Mouse (Mus musculus) limb, embryonic 10.5 days (tissue): ENCODE results near the gene Cwh43. TPM values are rescaled to one million over a fixed set of nuclear protein-coding genes. Genes with fewer than 3 reads are reported as not detected.

Source experiments
- DNase-seq: peaks from one replicate; pipeline ENCODE4 v3.0.0-alpha.2; 2017; ENCODE audit warnings: low spot score
- H3K27ac ChIP-seq: fragments of 300-500 bp; sonication (generic); 2 replicates; pipeline ENCODE4 v1.5.1; 2016; ENCODE audit warnings: mild to moderate bottlenecking
- H3K27me3 ChIP-seq: fragments of 300-500 bp; sonication (generic); 2 replicates; pipeline ENCODE4 v1.6.1; 2016; ENCODE audit warnings: low read depth, mild to moderate bottlenecking; ENCODE audit not compliant: poor library complexity, severe bottlenecking
- H3K36me3 ChIP-seq: fragments of 300-500 bp; sonication (generic); 2 replicates; pipeline ENCODE4 v1.6.1; 2016; ENCODE audit warnings: mild to moderate bottlenecking, moderate library complexity
- H3K4me1 ChIP-seq: fragments of 300-500 bp; sonication (generic); 2 replicates; pipeline ENCODE4 v1.6.1; 2016
- H3K4me3 ChIP-seq: fragments of 300-500 bp; sonication (generic); 2 replicates; pipeline ENCODE4 v1.5.1; 2016; ENCODE audit warnings: mild to moderate bottlenecking, moderate library complexity
- H3K9me3 ChIP-seq: fragments of 300-500 bp; sonication (generic); replicated peaks from 2 replicates; pipeline ENCODE4 v1.6.1; 2016; ENCODE audit warnings: mild to moderate bottlenecking
- WGBS: fragments of 180-500 bp; shearing (Covaris S2); methylation state at CpG from one replicate; pipeline ENCODE4 v1.1.7; 2016; 5-methylcytosine and 5-hydroxymethylcytosine counted together
- polyA plus RNA-seq: library from polyadenylated mRNA; unstranded; fragments of >200 nt; fragmentation: Nextera tagmentation; extraction: Ambion mirVana; gene quantifications from 2 replicates; pipeline ENCODE4 v1.2.1, GENCODE M21; 2016

The Cwh43 gene
- polyA plus RNA-seq, 1 experiment from 2014 or later, result not detected

DNA sequence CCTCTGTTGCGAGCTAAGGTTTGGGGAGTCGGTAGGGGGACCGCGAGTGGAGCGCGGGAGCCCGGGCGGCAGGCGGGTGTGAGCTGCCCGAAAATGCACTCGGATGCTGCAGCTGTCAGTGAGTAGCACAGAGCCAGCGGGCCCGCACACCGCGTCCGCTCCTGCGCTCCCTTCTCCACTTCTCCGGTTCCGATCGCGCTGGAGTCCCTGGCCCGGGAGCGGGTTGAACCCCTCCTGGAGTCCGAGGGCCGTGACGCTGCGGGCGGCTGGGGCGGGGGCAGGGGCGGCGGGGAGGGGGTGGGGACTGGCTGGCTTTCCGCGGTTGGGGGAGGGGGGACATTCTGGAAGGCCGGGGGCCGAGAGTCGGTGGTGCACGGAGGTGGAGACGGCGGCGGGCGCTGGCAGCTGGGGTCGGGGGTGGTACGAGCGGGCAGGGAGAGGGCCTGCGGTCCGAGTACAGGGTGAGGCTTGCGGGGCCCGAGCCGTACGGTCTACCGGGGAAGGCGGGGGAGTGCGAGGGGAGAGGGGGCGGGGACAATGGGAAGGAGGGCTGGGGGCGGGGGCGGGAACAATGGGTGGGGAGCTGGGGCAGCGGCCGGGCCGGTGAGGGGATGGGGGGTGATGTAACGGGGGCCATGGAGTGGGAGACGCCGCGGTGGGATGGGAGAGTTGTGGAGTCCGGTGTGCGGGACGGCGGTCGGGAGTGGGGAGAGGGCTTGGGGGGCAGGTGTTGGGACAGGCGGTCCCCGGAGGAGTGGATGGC, 85.4 kb downstream of the Cwh43 start:
- DNase-seq, result peak; percentile 81
- Histone ChIP-seq H3K27me3 (no peaks in the 10 kb centered on the region), H3K9me3 (no peaks in the 10 kb centered on the region), H3K27ac (peak overlapping the region; percentile 93), H3K4me1 (peaks cover 16% of the 10 kb centered on the region), H3K4me3 (peak overlapping the region; percentile 96), H3K36me3 (no peaks in the 10 kb centered on the region)
- WGBS, result under 1% methylated on average over 64 of the region's 70 CpGs

GRCm38 (mm10) chr5:73491837-73492720, 86.2 kb downstream of the Cwh43 start:
- WGBS, result under 1% methylated on average over 56 of the region's 59 CpGs
- Histone ChIP-seq H3K27me3 (no peaks in the 10 kb centered on the region), H3K36me3 (no peaks in the 10 kb centered on the region), H3K27ac (peak overlapping the region; percentile 93), H3K4me1 (peaks cover 16% of the 10 kb centered on the region), H3K4me3 (peak overlapping the region; percentile 96), H3K9me3 (no peaks in the 10 kb centered on the region)
- DNase-seq, result peak; percentile 89

GRCm38 (mm10) chr5:73497401-73497800, 91.5 kb downstream of the Cwh43 start:
- DNase-seq, result no peak
- 88% methylated on average over 3 of the region's 3 CpGs for WGBS
- Histone ChIP-seq H3K9me3 (no peaks in the 10 kb centered on the region), H3K4me1 (peaks cover 21% of the 10 kb centered on the region), H3K27me3 (no peaks in the 10 kb centered on the region), H3K27ac (no peak overlapping the region), H3K4me3 (no peak overlapping the region), H3K36me3 (peaks cover 3% of the 10 kb centered on the region)

GRCm38 (mm10) chr5:73498559-73498958, 92.7 kb downstream of the Cwh43 start:
- H3K4me1 ChIP-seq, result peaks cover 15% of the 10 kb centered on the region; the same call in 1 of the 2 replicates
- DNase-seq, result no peak
- no peaks in the 10 kb centered on the region for H3K9me3 ChIP-seq
- H3K4me3 ChIP-seq, result no peak overlapping the region
- 88% methylated on average over 8 of the region's 8 CpGs for WGBS
- no peak overlapping the region for H3K27ac ChIP-seq
- peaks cover 11% of the 10 kb centered on the region for H3K36me3 ChIP-seq
- no peaks in the 10 kb centered on the region for H3K27me3 ChIP-seq

DNA sequence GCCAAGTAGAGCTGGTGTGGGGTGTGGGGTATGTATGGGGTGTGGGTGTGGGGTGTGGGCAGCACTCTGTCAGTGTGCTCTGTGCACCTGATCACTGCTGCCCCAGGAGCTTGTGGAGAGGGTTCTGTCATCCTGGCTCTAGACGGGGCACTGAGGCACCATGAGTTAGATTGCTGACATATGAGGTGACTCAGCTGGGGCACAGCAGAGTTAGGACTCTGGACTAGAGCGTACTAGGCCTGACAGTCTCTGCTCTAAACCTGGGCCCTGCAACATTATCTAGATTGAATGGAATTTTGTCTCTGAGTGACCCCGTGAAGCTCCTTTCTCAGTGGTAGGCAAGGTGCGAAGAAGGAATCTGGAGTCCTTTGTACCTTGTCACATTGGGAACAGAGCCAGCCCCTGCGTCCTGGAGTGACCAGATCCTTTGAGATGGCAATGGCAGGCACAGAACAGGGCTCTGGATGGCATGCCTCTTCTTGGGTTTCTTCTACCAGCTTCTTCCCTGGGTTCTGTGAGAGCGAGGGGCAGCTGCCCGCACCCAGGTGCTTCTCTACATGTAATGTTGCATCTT, 95.1 kb downstream of the Cwh43 start:
- Histone ChIP-seq H3K27me3 (no peaks in the 10 kb centered on the region), H3K36me3 (peaks cover 13% of the 10 kb centered on the region), H3K27ac (no peak overlapping the region), H3K9me3 (no peaks in the 10 kb centered on the region), H3K4me3 (no peak overlapping the region), H3K4me1 (peaks cover 15% of the 10 kb centered on the region; the same call in 1 of the 2 replicates)
- 89% methylated on average over 7 of the region's 7 CpGs for WGBS
- DNase-seq, result no peak

DNA sequence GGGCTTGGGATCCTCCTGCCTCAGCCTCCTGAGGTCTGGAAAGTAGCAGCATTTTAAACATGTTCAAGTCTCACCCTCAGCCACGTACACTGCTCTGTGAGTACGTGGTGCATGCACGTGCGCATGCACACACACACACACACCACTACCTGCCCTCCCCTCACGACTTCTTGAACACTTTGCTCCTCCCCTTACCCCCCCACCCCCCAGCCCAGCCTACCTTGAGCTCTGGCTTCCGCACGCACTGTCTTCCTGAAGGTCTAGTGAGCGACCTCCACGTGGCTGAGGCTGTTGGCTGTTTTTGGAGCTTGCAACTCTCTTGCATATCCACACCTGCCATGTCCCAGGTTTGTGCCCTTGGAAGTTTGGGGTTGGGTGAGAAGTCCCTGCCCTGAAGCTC, 96.5 kb downstream of the Cwh43 start:
- Histone ChIP-seq H3K36me3 (peaks cover 13% of the 10 kb centered on the region), H3K9me3 (no peaks in the 10 kb centered on the region), H3K27me3 (no peaks in the 10 kb centered on the region), H3K4me3 (no peak overlapping the region), H3K27ac (no peak overlapping the region), H3K4me1 (peaks cover 15% of the 10 kb centered on the region; the same call in 1 of the 2 replicates)
- DNase-seq, result no peak
- 89% methylated on average over 9 of the region's 9 CpGs for WGBS

Other genes starting within 250 kb of the Cwh43 start
- 22.4 and 22.6 TPM in 2 replicates for gene Fryl, start 149.5 kb upstream of the Cwh43 start, polyA plus RNA-seq
- gene Ociad1, start 113.3 kb upstream of the Cwh43 start, polyA plus RNA-seq, result 130 and 154 TPM in 2 replicates
- gene Ociad2, start 65.0 kb upstream of the Cwh43 start, polyA plus RNA-seq, result 6.0 and 6.6 TPM in 2 replicates
- gene Dcun1d4, start 74.9 kb downstream of the Cwh43 start, polyA plus RNA-seq, result 43.8 and 44.0 TPM in 2 replicates
- 0.04 TPM in 1 of 2 replicates, not detected in the other for gene Lrrc66, start 226.5 kb downstream of the Cwh43 start, polyA plus RNA-seq
- 22.3 and 26.5 TPM in 2 replicates for gene Sgcb, start 241.7 kb downstream of the Cwh43 start, polyA plus RNA-seq
- gene Spata18, start 245.3 kb downstream of the Cwh43 start, polyA plus RNA-seq, result 1.5 and 2.1 TPM in 2 replicates